Mouse (Mus musculus): ENCODE measurements around the gene Scaf11.

DNA sequence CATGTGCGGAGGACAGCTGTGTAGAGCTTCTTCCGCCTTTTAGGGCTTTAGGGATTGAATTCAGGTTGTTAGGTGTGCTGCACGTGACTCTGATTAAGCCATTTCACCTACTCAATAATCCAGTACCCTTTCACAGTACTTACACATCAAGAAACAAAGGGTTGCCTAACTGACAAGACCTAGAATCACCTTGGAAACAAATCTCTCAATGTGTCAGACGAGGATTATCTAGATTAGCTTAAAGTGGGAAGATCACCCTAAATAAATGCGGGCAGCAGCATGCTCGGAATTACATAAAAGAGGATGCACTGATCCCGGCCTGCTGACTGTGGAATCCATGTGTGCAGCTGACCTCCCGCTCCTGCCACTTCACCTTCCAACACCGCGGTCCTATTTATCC is 13.9 kb downstream of the Scaf11 start:
- TF ChIP-seq CTCF (IDR thresholded peaks at IDR 0.05; ENCODE audit: borderline replicate concordance, extremely low read depth, insufficient read depth, insufficient read length), result no peak
- no peak for TF ChIP-seq POLR2A (IDR thresholded peaks at IDR 0.05; ENCODE audit: borderline replicate concordance, extremely low read depth, insufficient read depth, insufficient read length, poor library complexity, severe bottlenecking)

Data from brain, embryonic 14.5 days (tissue).